Mouse (Mus musculus) heart, postnatal 0 days (tissue): ENCODE measurements around the gene Ptprc.

Experiments
- CTCF ChIP-seq: IDR thresholded peaks from 2 replicates; pipeline ENCODE4 v1.5.1; 2016; ENCODE audit warnings: antibody characterized with exemption, control low read depth, low read depth
- EP300 ChIP-seq: IDR thresholded peaks from 2 replicates; pipeline ENCODE4 v1.6.1; 2016; ENCODE audit warnings: antibody characterized with exemption, low read depth

DNA sequence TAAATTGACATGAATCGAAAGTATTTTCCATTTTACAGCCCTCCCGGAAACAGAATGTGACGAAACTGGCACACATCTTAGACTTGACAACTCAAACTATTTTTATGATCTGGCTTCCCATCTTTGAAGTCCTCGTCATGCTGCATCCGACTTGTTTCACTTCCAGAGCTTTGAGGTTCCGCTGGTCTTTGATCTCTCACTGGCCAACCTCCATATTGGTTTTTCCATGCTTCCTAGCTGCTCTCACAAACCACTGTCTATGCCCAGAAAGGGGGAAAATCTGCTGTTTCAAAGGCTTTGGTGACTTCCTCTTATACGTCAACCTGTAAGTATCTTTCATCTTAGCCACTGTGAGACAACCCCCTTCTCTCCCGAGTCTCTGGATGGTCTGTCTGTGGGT is 12.9 kb downstream of the Ptprc start:
- TF ChIP-seq CTCF: no peak
- TF ChIP-seq EP300: no peak
